Mouse (Mus musculus): ENCODE results near the gene Jph2. TPM values are rescaled to one million over a fixed set of nuclear protein-coding genes. Genes with fewer than 3 reads are reported as not detected.
A peak's percentile ranks its signal among the peaks of the same experiment; 100 is the strongest.

Gene Jph2
- polyA plus RNA-seq, 1 experiment, result 2.3 TPM

GRCm38 (mm10) chr2:163376082-163376481, 21.7 kb downstream of the Jph2 start:
- Histone ChIP-seq H3K27ac (ENCODE audit: control insufficient read depth, insufficient read depth, low read depth, low read length) (no peak overlapping the region), H3K4me3 (ENCODE audit: control insufficient read depth, low read depth, low read length) (peak overlapping the region; percentile 45), H3K4me1 (ENCODE audit: control insufficient read depth, insufficient read depth, low read length) (peaks cover 13% of the 10 kb centered on the region), H3K36me3 (ENCODE audit: control insufficient read depth, insufficient read depth, low read length) (no peaks in the 10 kb centered on the region), H3K27me3 (ENCODE audit: control insufficient read depth, insufficient read depth, low read length) (no peaks in the 10 kb centered on the region)
- no peak for TF ChIP-seq POLR2A (IDR thresholded peaks at IDR 0.05; ENCODE audit: control insufficient read depth, low read depth, low read length)
- TF ChIP-seq CTCF (IDR thresholded peaks at IDR 0.05; ENCODE audit: control insufficient read depth, insufficient read depth, insufficient replicate concordance, low read depth, low read length), result no peak

DNA sequence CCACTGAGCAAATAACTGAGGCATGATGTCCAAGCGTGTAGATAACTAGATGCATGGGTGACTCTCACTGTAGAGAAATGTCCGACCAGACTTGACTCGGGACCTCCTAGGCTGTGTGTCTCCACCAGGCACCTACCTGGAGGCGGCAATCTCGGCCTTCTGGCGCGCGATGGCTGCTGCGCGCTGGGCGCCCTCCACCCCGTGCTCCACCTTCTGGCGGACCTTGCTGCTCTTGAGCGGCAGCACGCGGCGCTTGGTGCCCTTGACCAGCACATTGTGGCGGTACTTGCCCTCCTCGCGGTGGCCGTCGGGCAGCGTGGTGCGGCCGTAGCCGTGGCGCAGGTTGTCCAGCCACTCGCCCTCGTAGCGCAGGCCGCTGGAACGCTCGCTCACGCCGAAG, 22.3 kb downstream of the Jph2 start:
- Histone ChIP-seq H3K4me1 (ENCODE audit: control insufficient read depth, insufficient read depth, low read length) (peaks cover 13% of the 10 kb centered on the region), H3K4me3 (ENCODE audit: control insufficient read depth, low read depth, low read length) (peak overlapping the region; percentile 45), H3K27ac (ENCODE audit: control insufficient read depth, insufficient read depth, low read depth, low read length) (no peak overlapping the region), H3K27me3 (ENCODE audit: control insufficient read depth, insufficient read depth, low read length) (no peaks in the 10 kb centered on the region), H3K36me3 (ENCODE audit: control insufficient read depth, insufficient read depth, low read length) (no peaks in the 10 kb centered on the region)
- no peak for TF ChIP-seq CTCF (IDR thresholded peaks at IDR 0.05; ENCODE audit: control insufficient read depth, insufficient read depth, insufficient replicate concordance, low read depth, low read length)
- no peak for TF ChIP-seq POLR2A (IDR thresholded peaks at IDR 0.05; ENCODE audit: control insufficient read depth, low read depth, low read length)

DNA sequence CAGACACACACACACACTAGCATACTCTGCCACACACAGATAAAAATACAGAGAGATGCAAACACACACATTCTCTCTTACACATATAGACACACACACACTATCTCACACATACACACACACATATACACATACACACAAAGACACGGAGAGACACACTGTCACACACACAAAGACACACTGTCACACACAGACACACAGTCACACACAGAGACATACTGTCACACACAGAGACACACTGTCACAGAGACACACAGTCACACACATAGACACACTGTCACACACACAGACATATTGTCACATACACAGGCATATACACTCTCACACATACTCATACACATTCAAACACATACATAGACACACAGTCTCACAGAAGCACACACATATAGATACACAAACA, 25.2 kb downstream of the Jph2 start:
- no peak overlapping the region for H3K4me3 ChIP-seq (ENCODE audit: control insufficient read depth, low read depth, low read length)

DNA sequence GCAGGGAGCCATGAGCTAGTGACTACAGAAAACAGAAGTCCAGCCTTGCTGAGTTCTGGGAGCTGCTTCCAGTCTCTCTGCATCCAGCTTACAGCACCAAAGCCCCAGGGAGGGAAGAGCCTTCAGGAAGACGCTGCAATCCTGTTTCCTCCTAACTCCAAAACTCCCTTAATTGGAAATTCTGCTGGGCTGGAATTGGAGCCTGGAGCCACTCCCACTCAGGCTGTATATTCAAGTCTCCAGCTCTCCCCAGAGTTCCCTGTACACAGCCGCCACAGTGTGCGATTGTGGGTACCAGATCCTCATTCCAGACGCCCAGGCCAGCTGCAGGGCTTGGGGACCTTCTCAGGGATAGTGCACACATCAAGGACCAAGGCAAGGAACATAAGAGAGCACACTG, 27.6 kb downstream of the Jph2 start:
- Histone ChIP-seq H3K36me3 (ENCODE audit: control insufficient read depth, insufficient read depth, low read length) (no peaks in the 10 kb centered on the region), H3K4me3 (ENCODE audit: control insufficient read depth, low read depth, low read length) (no peak overlapping the region), H3K4me1 (ENCODE audit: control insufficient read depth, insufficient read depth, low read length) (no peaks in the 10 kb centered on the region), H3K27me3 (ENCODE audit: control insufficient read depth, insufficient read depth, low read length) (no peaks in the 10 kb centered on the region), H3K27ac (ENCODE audit: control insufficient read depth, insufficient read depth, low read depth, low read length) (no peak overlapping the region; the same call in 1 of the 2 replicates)
- no peak for TF ChIP-seq CTCF (IDR thresholded peaks at IDR 0.05; ENCODE audit: control insufficient read depth, insufficient read depth, insufficient replicate concordance, low read depth, low read length)
- no peak for TF ChIP-seq POLR2A (IDR thresholded peaks at IDR 0.05; ENCODE audit: control insufficient read depth, low read depth, low read length)

More for the DNA sequence above, 25.2 kb downstream of the Jph2 start:
- Histone ChIP-seq H3K27me3 (ENCODE audit: control insufficient read depth, insufficient read depth, low read length) (no peaks in the 10 kb centered on the region), H3K36me3 (ENCODE audit: control insufficient read depth, insufficient read depth, low read length) (no peaks in the 10 kb centered on the region), H3K4me1 (ENCODE audit: control insufficient read depth, insufficient read depth, low read length) (peaks cover 13% of the 10 kb centered on the region), H3K27ac (ENCODE audit: control insufficient read depth, insufficient read depth, low read depth, low read length) (no peak overlapping the region)
- TF ChIP-seq CTCF (IDR thresholded peaks at IDR 0.05; ENCODE audit: control insufficient read depth, insufficient read depth, insufficient replicate concordance, low read depth, low read length) (no peak), POLR2A (IDR thresholded peaks at IDR 0.05; ENCODE audit: control insufficient read depth, low read depth, low read length) (no peak)

DNA sequence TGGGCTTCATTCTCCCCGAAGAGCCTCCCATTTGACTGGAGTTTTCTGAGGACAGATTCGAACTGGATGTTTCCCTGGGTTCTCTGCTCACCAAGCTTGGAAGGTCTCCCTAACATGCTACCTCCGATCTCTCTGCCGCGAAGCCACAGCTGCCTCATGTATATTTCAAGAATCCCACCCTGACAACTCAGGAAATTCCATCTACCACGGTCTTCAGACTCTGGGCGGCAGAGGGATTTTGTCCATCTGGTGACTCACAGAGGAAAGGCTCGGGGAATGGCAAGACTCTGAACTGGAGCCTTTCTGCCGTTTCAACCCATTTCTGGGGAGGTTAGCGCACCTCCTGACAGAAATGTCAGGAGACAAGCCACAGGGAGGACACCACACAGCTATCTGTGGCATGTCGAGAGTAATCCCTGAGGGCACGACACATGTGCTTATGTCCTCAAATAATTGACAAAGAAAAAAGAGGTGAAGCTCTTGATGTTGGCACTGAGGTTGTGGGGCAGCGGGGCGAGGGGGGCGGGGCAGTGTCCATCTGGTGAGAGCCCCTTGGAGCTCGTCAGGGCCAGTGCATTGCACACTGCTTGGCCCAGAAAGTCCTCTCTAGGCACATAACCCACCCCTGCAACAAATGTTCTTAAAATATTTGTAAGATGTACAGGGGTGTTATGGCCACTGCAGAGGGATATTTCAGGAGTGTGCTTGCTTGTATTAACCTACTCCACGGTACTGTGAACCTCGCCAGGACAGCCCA, 32.8 kb downstream of the Jph2 start:
- Histone ChIP-seq H3K4me1 (ENCODE audit: control insufficient read depth, insufficient read depth, low read length) (peaks cover 7% of the 10 kb centered on the region), H3K27ac (ENCODE audit: control insufficient read depth, insufficient read depth, low read depth, low read length) (no peak overlapping the region), H3K4me3 (ENCODE audit: control insufficient read depth, low read depth, low read length) (no peak overlapping the region), H3K27me3 (ENCODE audit: control insufficient read depth, insufficient read depth, low read length) (no peaks in the 10 kb centered on the region), H3K36me3 (ENCODE audit: control insufficient read depth, insufficient read depth, low read length) (no peaks in the 10 kb centered on the region)
- no peak for TF ChIP-seq CTCF (IDR thresholded peaks at IDR 0.05; ENCODE audit: control insufficient read depth, insufficient read depth, insufficient replicate concordance, low read depth, low read length)
- TF ChIP-seq POLR2A (IDR thresholded peaks at IDR 0.05; ENCODE audit: control insufficient read depth, low read depth, low read length), result no peak

DNA sequence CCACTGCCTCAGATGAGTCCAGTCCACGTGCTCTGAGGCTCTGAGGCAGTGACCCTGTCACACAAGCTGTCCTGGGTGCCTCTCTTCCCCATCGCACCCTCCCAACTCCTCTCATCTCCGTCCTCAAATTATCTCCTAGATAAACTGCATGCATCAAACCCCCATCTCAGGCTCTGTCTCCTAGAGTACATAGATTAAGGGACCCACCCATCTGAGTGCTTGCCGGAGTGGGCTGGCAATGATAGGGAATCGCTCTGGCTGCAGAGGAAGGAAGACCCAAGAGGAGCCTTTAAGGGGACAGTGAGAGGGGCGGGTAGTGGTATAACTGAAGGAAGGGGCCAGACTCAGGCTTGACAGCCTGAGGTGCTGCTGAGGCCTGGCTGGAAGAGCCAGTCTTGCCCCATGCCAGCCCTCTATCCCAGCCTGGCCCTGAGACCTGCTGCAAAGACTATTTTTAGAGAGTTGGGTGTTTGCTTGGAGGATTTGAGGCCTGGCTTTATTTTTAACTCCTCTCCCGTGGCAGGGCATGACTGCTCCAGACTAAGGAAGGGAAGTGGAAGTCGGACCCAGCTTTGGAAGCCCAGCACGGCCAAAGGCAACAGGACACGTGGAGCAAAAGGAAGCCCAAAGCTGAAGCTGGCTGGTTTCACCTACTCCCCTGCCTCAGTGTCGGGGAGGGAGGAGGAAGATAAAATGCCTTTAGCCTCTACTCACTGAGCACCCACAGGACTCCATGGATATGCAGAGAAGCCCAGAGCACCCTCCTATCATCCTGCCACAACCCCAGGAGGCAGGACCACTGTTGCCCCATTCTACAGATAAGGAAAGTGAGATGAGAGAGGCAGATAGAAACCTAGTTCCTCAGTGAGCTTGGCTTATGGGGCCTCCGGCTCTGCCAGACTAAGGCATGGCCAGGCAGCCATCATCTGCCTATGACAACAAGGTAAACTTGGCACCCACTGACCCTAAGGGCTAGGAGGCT, 34.6 kb downstream of the Jph2 start:
- no peaks in the 10 kb centered on the region for H3K27me3 ChIP-seq (ENCODE audit: control insufficient read depth, insufficient read depth, low read length)
- no peaks in the 10 kb centered on the region for H3K36me3 ChIP-seq (ENCODE audit: control insufficient read depth, insufficient read depth, low read length)
- no peak overlapping the region for H3K27ac ChIP-seq (ENCODE audit: control insufficient read depth, insufficient read depth, low read depth, low read length)
- TF ChIP-seq CTCF (IDR thresholded peaks at IDR 0.05; ENCODE audit: control insufficient read depth, insufficient read depth, insufficient replicate concordance, low read depth, low read length), result no peak
- TF ChIP-seq POLR2A (IDR thresholded peaks at IDR 0.05; ENCODE audit: control insufficient read depth, low read depth, low read length), result no peak
- H3K4me1 ChIP-seq (ENCODE audit: control insufficient read depth, insufficient read depth, low read length), result peaks cover 7% of the 10 kb centered on the region
- no peak overlapping the region for H3K4me3 ChIP-seq (ENCODE audit: control insufficient read depth, low read depth, low read length)
